Mouse (Mus musculus) limb, embryonic 15.5 days (tissue): ENCODE results near the gene Naa16. TPM values are rescaled to one million over a fixed set of nuclear protein-coding genes. Genes with fewer than 3 reads are reported as not detected.

Experiments used
- ATAC-seq: fragments of 200-750 bp; cut with Nextera tagmentation; 2 replicates; pipeline ENCODE4 v1.8.0; 2017; ENCODE audit warnings: low read depth, moderate TSS enrichment; ENCODE audit not compliant: insufficient number of reproducible peaks, low FRiP score, low TSS enrichment
- H3K27ac ChIP-seq: fragments of 300-500 bp; sonication (generic); 2 replicates; pipeline ENCODE4 v1.5.1; 2015; ENCODE audit warnings: moderate library complexity, mild to moderate bottlenecking, inconsistent platforms
- H3K27me3 ChIP-seq: fragments of 300-500 bp; sonication (generic); 2 replicates; pipeline ENCODE4 v1.6.1; 2015; ENCODE audit warnings: inconsistent platforms
- H3K36me3 ChIP-seq: fragments of 300-500 bp; sonication (generic); 2 replicates; pipeline ENCODE4 v1.6.1; 2015; ENCODE audit warnings: inconsistent platforms
- H3K4me1 ChIP-seq: fragments of 300-500 bp; sonication (generic); 2 replicates; pipeline ENCODE4 v1.6.1; 2015; ENCODE audit warnings: inconsistent platforms
- H3K4me2 ChIP-seq: fragments of 300-500 bp; sonication (generic); 2 replicates; pipeline ENCODE4 v1.6.1; 2015; ENCODE audit warnings: mild to moderate bottlenecking, inconsistent platforms
- H3K4me3 ChIP-seq: fragments of 300-500 bp; sonication (generic); 2 replicates; pipeline ENCODE4 v1.5.1; 2015; ENCODE audit warnings: mild to moderate bottlenecking, inconsistent platforms
- H3K9ac ChIP-seq: fragments of 300-500 bp; sonication (generic); 2 replicates; pipeline ENCODE4 v1.6.1; 2015; ENCODE audit warnings: inconsistent platforms
- H3K9me3 ChIP-seq: fragments of 300-500 bp; sonication (generic); 2 replicates; pipeline ENCODE4 v1.6.1; 2016; ENCODE audit warnings: inconsistent platforms
- WGBS: fragments of 180-500 bp; shearing (Covaris S2); methylation state at CpG from one replicate; pipeline ENCODE4 v1.1.7; 2015; 5-methylcytosine and 5-hydroxymethylcytosine counted together
- polyA plus RNA-seq: library from polyadenylated mRNA; unstranded; fragments of >200 nt; fragmentation: Nextera tagmentation; extraction: Ambion mirVana; gene quantifications from 2 replicates; pipeline ENCODE4 v1.2.1, GENCODE M21; 2015

The Naa16 gene
- polyA plus RNA-seq, 1 experiment from 2014 or later = 40.5 TPM

GRCm38 (mm10) chr14:79294950-79295349 lies 95.6 kb downstream of the Naa16 start:
- ATAC-seq = no peak
- H3K4me2 ChIP-seq = no peak overlapping the region
- H3K9ac ChIP-seq = no peak overlapping the region
- no peak overlapping the region for H3K4me3 ChIP-seq
- WGBS = 66% methylated on average over 5 of the region's 5 CpGs
- H3K9me3 ChIP-seq = no peaks in the 10 kb centered on the region
- H3K27me3 ChIP-seq = no peaks in the 10 kb centered on the region
- peaks cover 31% of the 10 kb centered on the region for H3K4me1 ChIP-seq
- H3K27ac ChIP-seq = no peak overlapping the region
- H3K36me3 ChIP-seq = no peaks in the 10 kb centered on the region

- Histone ChIP-seq H3K4me1 (peaks cover 33% of the 10 kb centered on the region), H3K9ac (no peak overlapping the region), H3K4me3 (no peak overlapping the region), H3K27me3 (no peaks in the 10 kb centered on the region), H3K9me3 (no peaks in the 10 kb centered on the region), H3K4me2 (no peak overlapping the region), H3K36me3 (no peaks in the 10 kb centered on the region), H3K27ac (no peak overlapping the region)
- no peak for ATAC-seq
- WGBS = 84% methylated on average over 8 of the region's 8 CpGs
Observed at GRCm38 (mm10) chr14:79294051-79294814, 96.3 kb downstream of the Naa16 start.

GRCm38 (mm10) chr14:79293119-79293780 lies 97.3 kb downstream of the Naa16 start:
- Histone ChIP-seq H3K4me1 (peaks cover 33% of the 10 kb centered on the region), H3K9ac (no peak overlapping the region), H3K36me3 (no peaks in the 10 kb centered on the region), H3K4me3 (no peak overlapping the region), H3K4me2 (no peak overlapping the region), H3K27ac (no peak overlapping the region), H3K9me3 (no peaks in the 10 kb centered on the region), H3K27me3 (no peaks in the 10 kb centered on the region)
- no peak; the same call in 1 of the 2 replicates for ATAC-seq
- WGBS = 63% methylated on average over 9 of the region's 16 CpGs

- no peaks in the 10 kb centered on the region for H3K27me3 ChIP-seq
- no peak overlapping the region for H3K27ac ChIP-seq
- no peak overlapping the region for H3K4me3 ChIP-seq
- peaks cover 33% of the 10 kb centered on the region for H3K4me1 ChIP-seq
- no peaks in the 10 kb centered on the region for H3K9me3 ChIP-seq
- 87% methylated on average over 4 of the region's 4 CpGs for WGBS
- no peaks in the 10 kb centered on the region for H3K36me3 ChIP-seq
- no peak overlapping the region for H3K4me2 ChIP-seq
- H3K9ac ChIP-seq = no peak overlapping the region
- ATAC-seq = no peak
Observed at GRCm38 (mm10) chr14:79291629-79292028, 98.9 kb downstream of the Naa16 start.

GRCm38 (mm10) chr14:79290683-79291425 lies 99.7 kb downstream of the Naa16 start:
- no peaks in the 10 kb centered on the region for H3K36me3 ChIP-seq
- ATAC-seq = no peak

GRCm38 (mm10) chr14:79289909-79290308 lies 100.7 kb downstream of the Naa16 start:
- no peaks in the 10 kb centered on the region for H3K36me3 ChIP-seq
- no peaks in the 10 kb centered on the region for H3K27me3 ChIP-seq
- 21% methylated on average over 9 of the region's 9 CpGs for WGBS
- no peak overlapping the region for H3K27ac ChIP-seq
- no peaks in the 10 kb centered on the region for H3K9me3 ChIP-seq
- H3K4me1 ChIP-seq = peaks cover 28% of the 10 kb centered on the region
- ATAC-seq = no peak
- no peak overlapping the region for H3K4me2 ChIP-seq
- H3K9ac ChIP-seq = no peak overlapping the region
- H3K4me3 ChIP-seq = no peak overlapping the region

More at GRCm38 (mm10) chr14:79290683-79291425, 99.7 kb downstream of the Naa16 start:
- H3K4me1 ChIP-seq = peaks cover 29% of the 10 kb centered on the region
- 40% methylated on average over 15 of the region's 15 CpGs for WGBS
- no peak overlapping the region for H3K4me3 ChIP-seq
- H3K27ac ChIP-seq = no peak overlapping the region
- no peaks in the 10 kb centered on the region for H3K9me3 ChIP-seq
- no peaks in the 10 kb centered on the region for H3K27me3 ChIP-seq
- H3K9ac ChIP-seq = no peak overlapping the region
- H3K4me2 ChIP-seq = no peak overlapping the region

GRCm38 (mm10) chr14:79288280-79288679 lies 102.3 kb downstream of the Naa16 start:
- Histone ChIP-seq H3K9ac (no peak overlapping the region), H3K4me2 (no peak overlapping the region), H3K4me1 (peaks cover 26% of the 10 kb centered on the region), H3K4me3 (no peak overlapping the region), H3K36me3 (no peaks in the 10 kb centered on the region), H3K27ac (no peak overlapping the region), H3K27me3 (no peaks in the 10 kb centered on the region), H3K9me3 (no peaks in the 10 kb centered on the region)
- 57% methylated on average over 3 of the region's 3 CpGs for WGBS
- no peak for ATAC-seq

- no peak for ATAC-seq
- Histone ChIP-seq H3K27ac (no peak overlapping the region), H3K4me2 (no peak overlapping the region), H3K27me3 (no peaks in the 10 kb centered on the region), H3K9me3 (no peaks in the 10 kb centered on the region), H3K9ac (no peak overlapping the region), H3K4me1 (peaks cover 17% of the 10 kb centered on the region), H3K36me3 (no peaks in the 10 kb centered on the region), H3K4me3 (no peak overlapping the region)
- 87% methylated on average over 7 of the region's 7 CpGs for WGBS
Observed at GRCm38 (mm10) chr14:79287251-79287863, 103.2 kb downstream of the Naa16 start.

- Histone ChIP-seq H3K4me3 (no peak overlapping the region), H3K27ac (no peak overlapping the region), H3K36me3 (no peaks in the 10 kb centered on the region), H3K4me2 (no peak overlapping the region), H3K9me3 (no peaks in the 10 kb centered on the region), H3K9ac (no peak overlapping the region), H3K4me1 (peaks cover 10% of the 10 kb centered on the region), H3K27me3 (no peaks in the 10 kb centered on the region)
- no peak for ATAC-seq
- 95% methylated on average over 5 of the region's 5 CpGs for WGBS
Observed at GRCm38 (mm10) chr14:79285549-79285948, 105.0 kb downstream of the Naa16 start.

GRCm38 (mm10) chr14:79284616-79285015 lies 106.0 kb downstream of the Naa16 start:
- H3K36me3 ChIP-seq = no peaks in the 10 kb centered on the region
- WGBS = 81% methylated on average over 4 of the region's 4 CpGs
- H3K9ac ChIP-seq = no peak overlapping the region
- no peaks in the 10 kb centered on the region for H3K9me3 ChIP-seq
- H3K27ac ChIP-seq = no peak overlapping the region
- ATAC-seq = no peak
- H3K4me3 ChIP-seq = no peak overlapping the region
- peaks cover 3% of the 10 kb centered on the region; the same call in 1 of the 2 replicates for H3K4me1 ChIP-seq
- no peak overlapping the region for H3K4me2 ChIP-seq
- H3K27me3 ChIP-seq = no peaks in the 10 kb centered on the region

- Histone ChIP-seq H3K9me3 (no peaks in the 10 kb centered on the region), H3K27ac (no peak overlapping the region), H3K4me1 (0 out of 2 replicates have a peak, but pooled peaks cover 5% of the 10 kb centered on the region), H3K27me3 (no peaks in the 10 kb centered on the region), H3K36me3 (no peaks in the 10 kb centered on the region), H3K4me3 (no peak overlapping the region), H3K4me2 (no peak overlapping the region), H3K9ac (no peak overlapping the region)
- ATAC-seq = no peak
- WGBS = 89% methylated on average over 7 of the region's 7 CpGs
Observed at GRCm38 (mm10) chr14:79283952-79284351, 106.6 kb downstream of the Naa16 start.
